Mouse (Mus musculus) brain, adult 2 months (tissue): ENCODE measurements around the gene Fcgrt.
"Not testable (repeated sequence)": the region's sequence is repeated elsewhere in the genome, so short reads cannot be mapped to it uniquely, and the experiment has no call there.

ENCODE experiments used
- DNase-seq: peaks from one replicate; pipeline ENCODE4 v3.0.0; 2011; ENCODE audit warnings: low read depth, low spot score

Fcgrt gene

GRCm38 (mm10) chr7:45110089-45110488, 6.4 kb upstream of the Fcgrt start:
- DNase-seq = not testable (repeated sequence)

GRCm38 (mm10) chr7:45107052-45107645, 3.5 kb upstream of the Fcgrt start:
- no peak for DNase-seq

- no peak for DNase-seq
Measured at GRCm38 (mm10) chr7:45106441-45106840, 2.8 kb upstream of the Fcgrt start.

- DNase-seq = no peak
Measured at GRCm38 (mm10) chr7:45105491-45105890, 1.8 kb upstream of the Fcgrt start.

- DNase-seq = no peak
Measured at GRCm38 (mm10) chr7:45104941-45105340, 1.3 kb upstream of the Fcgrt start.

GRCm38 (mm10) chr7:45102940-45103585, 588 bp downstream of the Fcgrt start:
- no peak for DNase-seq

- no peak for DNase-seq
Measured at GRCm38 (mm10) chr7:45102441-45102840, 1.2 kb downstream of the Fcgrt start.

GRCm38 (mm10) chr7:45100046-45100445, 3.6 kb downstream of the Fcgrt start:
- DNase-seq = no peak

GRCm38 (mm10) chr7:45098541-45099240, 5.0 kb downstream of the Fcgrt start:
- no peak for DNase-seq

- no peak for DNase-seq
Measured at GRCm38 (mm10) chr7:45097479-45097878, 6.2 kb downstream of the Fcgrt start.

- DNase-seq = not testable (repeated sequence)
Measured at GRCm38 (mm10) chr7:45095965-45096364, 7.7 kb downstream of the Fcgrt start.

GRCm38 (mm10) chr7:45095367-45095766, 8.3 kb downstream of the Fcgrt start:
- DNase-seq = no peak

GRCm38 (mm10) chr7:45094121-45094520, 9.5 kb downstream of the Fcgrt start:
- DNase-seq = no peak

GRCm38 (mm10) chr7:45093516-45093905, 10.1 kb downstream of the Fcgrt start:
- no peak for DNase-seq

GRCm38 (mm10) chr7:45092828-45093515, 10.7 kb downstream of the Fcgrt start:
- DNase-seq = no peak

GRCm38 (mm10) chr7:45092048-45092447, 11.6 kb downstream of the Fcgrt start, which contains the start of gene Rcn3:
TSS of gene Rcn3 (minus strand) at chr7:45092221.
- peak; percentile 37 for DNase-seq

GRCm38 (mm10) chr7:45091001-45091990, 12.4 kb downstream of the Fcgrt start:
- DNase-seq = no peak

GRCm38 (mm10) chr7:45090251-45090977, 13.2 kb downstream of the Fcgrt start:
- DNase-seq = no peak

GRCm38 (mm10) chr7:45088597-45088996, 15.1 kb downstream of the Fcgrt start:
- DNase-seq = no peak

GRCm38 (mm10) chr7:45086084-45086483, 17.6 kb downstream of the Fcgrt start:
- no peak for DNase-seq
